Mouse (Mus musculus) brain, adult 2 months (tissue): Measurements from ENCODE around the gene Polr3e.
A peak's percentile ranks its signal among the peaks of the same experiment; 100 is the strongest.

Experiments used
- DNase-seq: peaks from one replicate; pipeline ENCODE4 v3.0.0; 2011; ENCODE audit warnings: low read depth, low spot score

The Polr3e gene

GRCm38 (mm10) chr7:120974001-120974400 lies 56.5 kb downstream of the Polr3e start:
- no peak for DNase-seq

GRCm38 (mm10) chr7:120977063-120977462 lies 59.5 kb downstream of the Polr3e start:
- DNase-seq = peak; percentile 18

- no peak for DNase-seq
These were observed 62.5 kb downstream of the Polr3e start for GRCm38 (mm10) chr7:120980041-120980440.

- peak; percentile 44 for DNase-seq
These were observed 63.7 kb downstream of the Polr3e start for GRCm38 (mm10) chr7:120980931-120981924.

- peak; percentile 99 for DNase-seq
These were observed 64.8 kb downstream of the Polr3e start, which contains the start of the genes Cdr2 and Mfsd13b for GRCm38 (mm10) chr7:120982200-120982841. TSS of gene Cdr2 (minus strand) at chr7:120982312. TSS of gene Mfsd13b (plus strand) at chr7:120982509.

- DNase-seq = no peak
These were observed 65.4 kb downstream of the Polr3e start for GRCm38 (mm10) chr7:120982968-120983367.

- peak; percentile 57 for DNase-seq
These were observed 73.6 kb downstream of the Polr3e start for GRCm38 (mm10) chr7:120991191-120991590.
